Mouse (Mus musculus) CH12.LX (cell line): ENCODE results near the gene Sae1. TPM values are rescaled to one million over a fixed set of nuclear protein-coding genes. Genes with fewer than 3 reads are reported as not detected.
A peak's percentile ranks its signal among the peaks of the same experiment; 100 is the strongest.

ENCODE experiments used
- DNase-seq: peaks from one replicate; pipeline ENCODE4 v3.0.0-alpha.2; 2013; ENCODE audit errors: extremely low read depth
- H3K27ac ChIP-seq: 2 replicates; pipeline ENCODE4 v1.5.1; 2012; ENCODE audit warnings: low read depth, mild to moderate bottlenecking, control low read depth, moderate library complexity; ENCODE audit not compliant: insufficient read depth
- H3K27me3 ChIP-seq: replicated peaks from 2 replicates; pipeline ENCODE3; 2012; ENCODE audit warnings: inconsistent platforms
- H3K36me3 ChIP-seq, 2 experiments: replicated peaks in 1 of 2; 2 replicates each; pipeline versions ENCODE3 to v1.6.1; 2012; ENCODE audit warnings: inconsistent platforms in 1 of 2, low read length in 1 of 2, mild to moderate bottlenecking in 1 of 2, mixed read lengths in 1 of 2, moderate library complexity in 1 of 2; ENCODE audit not compliant: control insufficient read depth in 1 of 2, insufficient read depth in 1 of 2
- H3K4me1 ChIP-seq, 2 experiments: 2 replicates each; pipeline ENCODE4 v1.6.1; 2012; ENCODE audit warnings: inconsistent platforms in 1 of 2, moderate library complexity in 1 of 2; ENCODE audit not compliant: insufficient read depth in 2 of 2, control insufficient read depth in 1 of 2
- H3K4me2 ChIP-seq: 2 replicates; pipeline ENCODE4 v1.6.1; 2012; ENCODE audit warnings: low read depth, mild to moderate bottlenecking, control low read depth; ENCODE audit not compliant: poor library complexity, insufficient read depth, severe bottlenecking
- H3K4me3 ChIP-seq, 3 experiments: fragments of 150-350 bp in 1 of 3; sonication (generic) in 1 of 3; replicated peaks in 1 of 3; 2 replicates each; pipeline versions ENCODE3 to v1.5.1; 2011 to 2012; ENCODE audit warnings: low read depth in 2 of 3, low read length in 2 of 3, mild to moderate bottlenecking in 2 of 3, moderate library complexity in 2 of 3, control low read depth in 1 of 3, improper control_type of control experiment in 1 of 3, inconsistent platforms in 1 of 3, mixed read lengths in 1 of 3; ENCODE audit not compliant: poor library complexity in 1 of 3
- H3K79me2 ChIP-seq: replicated peaks from 2 replicates; pipeline ENCODE4 v1.6.1; 2012; ENCODE audit warnings: mild to moderate bottlenecking, moderate library complexity; ENCODE audit not compliant: control insufficient read depth, poor library complexity, insufficient read depth, severe bottlenecking; ENCODE audit errors: extremely low read depth
- H3K9ac ChIP-seq: 2 replicates; pipeline ENCODE4 v1.6.1; 2012; ENCODE audit warnings: low read depth, mild to moderate bottlenecking, control low read depth, moderate library complexity; ENCODE audit not compliant: insufficient read depth
- H3K9me3 ChIP-seq: replicated peaks from 2 replicates; pipeline ENCODE3; 2012; ENCODE audit warnings: low read length, inconsistent platforms, mixed read lengths
- CHD1 ChIP-seq: IDR thresholded peaks from 2 replicates; pipeline ENCODE4 v1.6.1; 2012; ENCODE audit warnings: low read depth, low read length, improper control_type of control experiment, inconsistent platforms
- CHD2 ChIP-seq: IDR thresholded peaks from 2 replicates; pipeline ENCODE4 v1.6.1; 2011; ENCODE audit warnings: low read length, improper control_type of control experiment
- E2F4 ChIP-seq: IDR thresholded peaks from 2 replicates; pipeline ENCODE4 v1.6.1; 2011; ENCODE audit warnings: low read depth, low read length, improper control_type of control experiment; ENCODE audit not compliant: insufficient replicate concordance
- EP300 ChIP-seq: IDR thresholded peaks from 2 replicates; pipeline ENCODE4 v1.6.1; 2011; ENCODE audit warnings: low read length, improper control_type of control experiment
- KAT2A ChIP-seq: IDR thresholded peaks from 2 replicates; pipeline ENCODE4 v1.6.1; 2012; ENCODE audit warnings: low read length, improper control_type of control experiment, inconsistent platforms; ENCODE audit not compliant: insufficient replicate concordance
- MAZ ChIP-seq: IDR thresholded peaks from 2 replicates; pipeline ENCODE4 v1.6.1; 2012; ENCODE audit warnings: low read depth, mild to moderate bottlenecking, inconsistent platforms, low read length, improper control_type of control experiment, moderate library complexity
- MEF2A ChIP-seq: IDR thresholded peaks from 2 replicates; pipeline ENCODE4 v1.6.1; 2014; ENCODE audit warnings: low read depth, mild to moderate bottlenecking, inconsistent platforms, low read length, improper control_type of control experiment, borderline replicate concordance
- POLR2AphosphoS2 ChIP-seq: IDR thresholded peaks from 2 replicates; pipeline ENCODE4 v1.6.1; 2011; ENCODE audit warnings: low read depth, low read length, improper control_type of control experiment
- RCOR1 ChIP-seq: conservative IDR thresholded peaks from 2 replicates; pipeline ENCODE4 v1.6.1; 2012; ENCODE audit warnings: low read depth, mild to moderate bottlenecking, inconsistent platforms, low read length, improper control_type of control experiment
- SIN3A ChIP-seq: IDR thresholded peaks from 2 replicates; pipeline ENCODE4 v1.6.1; 2012; ENCODE audit warnings: low read length, improper control_type of control experiment, inconsistent platforms
- SMC3 ChIP-seq: IDR thresholded peaks from 2 replicates; pipeline ENCODE4 v1.6.1; 2011; ENCODE audit warnings: low read depth, low read length, improper control_type of control experiment
- TBP ChIP-seq: conservative IDR thresholded peaks from 2 replicates; pipeline ENCODE4 v1.6.1; 2011; ENCODE audit warnings: low read depth, low read length, improper control_type of control experiment
- USF2 ChIP-seq: conservative IDR thresholded peaks from 2 replicates; pipeline ENCODE4 v1.6.1; 2011; ENCODE audit warnings: low read depth, low read length, improper control_type of control experiment
- ZKSCAN1 ChIP-seq: IDR thresholded peaks from 2 replicates; pipeline ENCODE4 v1.6.1; 2012; ENCODE audit warnings: low read depth, inconsistent platforms, low read length, improper control_type of control experiment, borderline replicate concordance
- ZMIZ1 ChIP-seq: IDR thresholded peaks from 2 replicates; pipeline ENCODE4 v1.6.1; 2012; ENCODE audit warnings: low read depth, mild to moderate bottlenecking, inconsistent platforms, low read length, improper control_type of control experiment
- dilution Hi-C: fragments of 300-500 bp; cut with MboI; formaldehyde crosslinking; loops from 2 replicates; pipeline ENCODE4 v1.14.3; 2020; ENCODE audit warnings: low sequenced_read_pairs; ENCODE audit not compliant: extremely low pct_unique_long_range_greater_than_20kb, extremely low pct_ligation_motif_present
- in situ Hi-C: fragments of 300-500 bp; cut with MboI; formaldehyde crosslinking; loops from 3 replicates; pipeline ENCODE4 v1.14.3; 2019; ENCODE audit warnings: low sequenced_read_pairs, low pct_ligation_motif_present, low pct_unique_long_range_greater_than_20kb, mixed read lengths
- polyA plus RNA-seq: library from polyadenylated mRNA; unstranded; fragments of >175 nt; gene quantifications from 2 replicates; pipeline ENCODE4 v1.2.1, GENCODE M21; 2012; ENCODE audit warnings: low read depth; ENCODE audit not compliant: insufficient read length
- total RNA-seq, 2 experiments: library from RNA; depleted of rRNA; stranded (reverse); fragments of 300-350 nt in 1 of 2; fragments of >200 nt in 1 of 2; gene quantifications; 2 replicates each; pipeline ENCODE4 v1.2.3; 2012 to 2014

Gene Sae1
- total and polyA plus RNA-seq, 3 experiments = 146 to 271 (median 160) TPM

DNA sequence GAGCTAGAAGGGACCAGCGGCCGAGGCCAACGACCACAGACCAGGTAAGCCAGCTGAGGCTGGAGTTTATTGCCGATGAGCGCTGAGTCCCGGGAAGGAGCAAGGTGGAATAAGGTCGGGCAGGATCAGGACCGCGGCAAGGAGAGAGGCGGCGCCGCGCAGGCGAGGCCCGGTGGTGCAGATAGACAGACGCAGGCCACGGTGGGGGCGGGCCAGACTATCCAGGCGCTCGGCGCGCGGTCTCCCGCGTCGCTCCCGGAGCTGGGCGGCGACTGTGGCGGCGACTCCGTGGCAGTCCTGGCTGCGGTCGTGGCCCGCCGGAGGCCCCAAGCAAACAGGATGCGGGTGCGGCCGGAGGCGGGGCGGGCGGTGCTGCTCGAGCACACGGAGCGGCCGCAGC, 114.9 kb downstream of the Sae1 start:
- DNase-seq = peak; percentile 39

DNA sequence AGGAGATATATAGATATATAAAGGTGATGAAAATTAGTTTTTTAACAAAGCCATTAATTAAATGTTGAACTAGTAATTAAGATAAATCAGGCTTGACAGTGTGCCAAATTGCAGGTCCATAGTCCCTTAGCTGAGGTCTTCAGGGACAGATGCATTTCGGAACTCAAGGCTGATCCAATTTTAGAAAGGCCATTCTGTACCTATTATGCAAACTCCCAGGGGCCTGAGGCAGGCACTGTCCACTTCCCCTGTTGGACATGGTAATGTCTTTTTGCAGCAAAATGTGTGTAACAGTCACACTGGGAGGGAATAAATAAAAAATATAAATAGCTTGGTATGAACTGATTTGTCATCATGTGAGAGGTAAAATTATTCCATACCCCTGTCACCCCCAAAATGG, 116.5 kb downstream of the Sae1 start:
- in situ Hi-C loops = loop anchor here (5.0 to 25.0 kb wide), 2 partner anchors 89 to 209 kb away; partner anchors contain the start of gene Zfp541
- dilution Hi-C loops = no loop called here

More for the DNA sequence above, 114.9 kb downstream of the Sae1 start:
- in situ Hi-C loops (loop anchor here (5.0 to 25.0 kb wide), 2 partner anchors 90 to 210 kb away; partner anchors contain the start of gene Zfp541), dilution Hi-C loops (no loop called here)
- Histone ChIP-seq H3K4me3 (peak overlapping the region; percentile 58 to 72 (median 65)), H3K27me3 (no peaks in the 10 kb centered on the region), H3K36me3 (peaks cover 23 to 46% of the 10 kb centered on the region in 2 experiments), H3K4me2 (peak overlapping the region; percentile 67), H3K9me3 (no peaks in the 10 kb centered on the region), H3K27ac (peak overlapping the region; percentile 40; the same call in 1 of the 2 replicates), H3K4me1 (peaks cover 13 to 27% of the 10 kb centered on the region in 2 experiments), H3K9ac (peak overlapping the region; percentile 55), H3K79me2 (no peaks in the 10 kb centered on the region)
- TF ChIP-seq MEF2A = 0 out of 2 replicates have a peak, but pooled peaks have one; percentile 4
- no peak for TF ChIP-seq E2F4

More for the DNA sequence above, 116.5 kb downstream of the Sae1 start:
- Histone ChIP-seq H3K27me3 (no peaks in the 10 kb centered on the region), H3K4me1 (peaks cover 13 to 27% of the 10 kb centered on the region in 2 experiments), H3K4me3 (no peak overlapping the region), H3K27ac (no peak overlapping the region), H3K36me3 (peaks cover 11 to 30% of the 10 kb centered on the region in 2 experiments), H3K9ac (no peak overlapping the region), H3K79me2 (no peaks in the 10 kb centered on the region), H3K4me2 (no peak overlapping the region), H3K9me3 (no peaks in the 10 kb centered on the region)
- DNase-seq = no peak
- no peak for TF ChIP-seq TBP
- TF ChIP-seq KAT2A = no peak
- no peak for TF ChIP-seq MAZ
- TF ChIP-seq POLR2AphosphoS2 = no peak
- no peak for TF ChIP-seq ZMIZ1
- no peak for TF ChIP-seq CHD2
- TF ChIP-seq USF2 = no peak
- TF ChIP-seq RCOR1 = no peak
- TF ChIP-seq SIN3A = no peak
- no peak for TF ChIP-seq CHD1
- TF ChIP-seq EP300 = no peak
- no peak for TF ChIP-seq ZKSCAN1
- TF ChIP-seq SMC3 = no peak

Other genes with a start within 250 kb of the Sae1 start
- 9.4 and 10.2 TPM in 2 replicates for gene Meis3, start 212.7 kb downstream of the Sae1 start, total RNA-seq (2012; rRNA removed)
- 7.1 and 7.9 TPM in 2 replicates for gene Meis3, start 212.7 kb downstream of the Sae1 start, total RNA-seq (2014; rRNA removed)
- gene Meis3, start 212.7 kb downstream of the Sae1 start, polyA plus RNA-seq = 10.1 and 11.8 TPM in 2 replicates
- gene Dhx34, start 165.8 kb downstream of the Sae1 start, total RNA-seq (2012; rRNA removed) = 14.8 and 18.0 TPM in 2 replicates
- 6.9 and 8.8 TPM in 2 replicates for gene Dhx34, start 165.8 kb downstream of the Sae1 start, total RNA-seq (2014; rRNA removed)
- gene Dhx34, start 165.8 kb downstream of the Sae1 start, polyA plus RNA-seq = 11.8 and 15.2 TPM in 2 replicates
- gene C5ar2, start 143.7 kb downstream of the Sae1 start, total RNA-seq (2012; rRNA removed) = 0.04 TPM in 2 replicates
- 0.11 and 0.30 TPM in 2 replicates for gene C5ar2, start 143.7 kb downstream of the Sae1 start, total RNA-seq (2014; rRNA removed)
- 0.22 and 0.33 TPM in 2 replicates for gene C5ar2, start 143.7 kb downstream of the Sae1 start, polyA plus RNA-seq
- gene C5ar1, start 128.3 kb downstream of the Sae1 start, total RNA-seq (2012; rRNA removed) = not detected in 2 replicates
- gene C5ar1, start 128.3 kb downstream of the Sae1 start, total RNA-seq (2014; rRNA removed) = not detected in 2 replicates
- not detected in 2 replicates for gene C5ar1, start 128.3 kb downstream of the Sae1 start, polyA plus RNA-seq
- 5.6 and 7.4 TPM in 2 replicates for gene Inafm1, start 114.2 kb downstream of the Sae1 start, total RNA-seq (2012; rRNA removed)
- 1.1 and 1.5 TPM in 2 replicates for gene Inafm1, start 114.2 kb downstream of the Sae1 start, total RNA-seq (2014; rRNA removed)
- gene Inafm1, start 114.2 kb downstream of the Sae1 start, polyA plus RNA-seq = 9.3 and 9.5 TPM in 2 replicates
- gene Ccdc9, start 101.0 kb downstream of the Sae1 start, total RNA-seq (2012; rRNA removed) = 47.6 and 53.3 TPM in 2 replicates
- 32.0 and 37.5 TPM in 2 replicates for gene Ccdc9, start 101.0 kb downstream of the Sae1 start, total RNA-seq (2014; rRNA removed)
- 81.0 and 94.2 TPM in 2 replicates for gene Ccdc9, start 101.0 kb downstream of the Sae1 start, polyA plus RNA-seq
- gene Bbc3, start 79.4 kb downstream of the Sae1 start, total RNA-seq (2012; rRNA removed) = 33.2 and 61.7 TPM in 2 replicates
- 23.2 and 25.4 TPM in 2 replicates for gene Bbc3, start 79.4 kb downstream of the Sae1 start, total RNA-seq (2014; rRNA removed)
- 22.2 and 23.3 TPM in 2 replicates for gene Bbc3, start 79.4 kb downstream of the Sae1 start, polyA plus RNA-seq
- gene Zc3h4, start 13.1 kb upstream of the Sae1 start, total RNA-seq (2012; rRNA removed) = 26.8 and 30.4 TPM in 2 replicates
- gene Zc3h4, start 13.1 kb upstream of the Sae1 start, total RNA-seq (2014; rRNA removed) = 9.0 and 10.0 TPM in 2 replicates
- 34.0 and 44.2 TPM in 2 replicates for gene Zc3h4, start 13.1 kb upstream of the Sae1 start, polyA plus RNA-seq
- 89.1 and 97.8 TPM in 2 replicates for gene Tmem160, start 65.0 kb upstream of the Sae1 start, total RNA-seq (2012; rRNA removed)
- gene Tmem160, start 65.0 kb upstream of the Sae1 start, total RNA-seq (2014; rRNA removed) = 28.8 and 30.9 TPM in 2 replicates
- gene Tmem160, start 65.0 kb upstream of the Sae1 start, polyA plus RNA-seq = 48.9 and 54.4 TPM in 2 replicates
- 0.08 and 0.17 TPM in 2 replicates for gene Npas1, start 89.9 kb upstream of the Sae1 start, total RNA-seq (2012; rRNA removed)
- not detected in 2 replicates for gene Npas1, start 89.9 kb upstream of the Sae1 start, total RNA-seq (2014; rRNA removed)
- gene Npas1, start 89.9 kb upstream of the Sae1 start, polyA plus RNA-seq = 0.56 and 0.61 TPM in 2 replicates
- 5.2 and 5.3 TPM in 2 replicates for gene Arhgap35, start 227.2 kb upstream of the Sae1 start, total RNA-seq (2012; rRNA removed)
- gene Arhgap35, start 227.2 kb upstream of the Sae1 start, total RNA-seq (2014; rRNA removed) = 2.7 and 3.0 TPM in 2 replicates
- 6.0 and 7.2 TPM in 2 replicates for gene Arhgap35, start 227.2 kb upstream of the Sae1 start, polyA plus RNA-seq